Mouse (Mus musculus) midbrain, embryonic 12.5 days (tissue): ENCODE data around the gene Nrip1. TPM values are rescaled to one million over a fixed set of nuclear protein-coding genes. Genes with fewer than 3 reads are reported as not detected.

Experiments used
- ATAC-seq: fragments of 200-750 bp; cut with Nextera tagmentation; 2 replicates; pipeline ENCODE4 v1.8.0; 2017; ENCODE audit warnings: low read depth, moderate TSS enrichment, moderate library complexity; ENCODE audit not compliant: low FRiP score
- H3K27ac ChIP-seq: fragments of 300-500 bp; sonication (generic); replicated peaks from 2 replicates; pipeline ENCODE4 v1.5.1; 2016; ENCODE audit warnings: mild to moderate bottlenecking
- H3K27me3 ChIP-seq: fragments of 300-500 bp; sonication (generic); 2 replicates; pipeline ENCODE4 v1.6.1; 2016; ENCODE audit warnings: mild to moderate bottlenecking
- H3K36me3 ChIP-seq: fragments of 300-500 bp; sonication (generic); 2 replicates; pipeline ENCODE4 v1.6.1; 2016
- H3K4me1 ChIP-seq: fragments of 300-500 bp; sonication (generic); 2 replicates; pipeline ENCODE4 v1.6.1; 2016
- H3K4me2 ChIP-seq: fragments of 300-500 bp; sonication (generic); replicated peaks from 2 replicates; pipeline ENCODE4 v1.6.1; 2016; ENCODE audit warnings: mild to moderate bottlenecking, moderate library complexity
- H3K4me3 ChIP-seq: fragments of 300-500 bp; sonication (generic); 2 replicates; pipeline ENCODE4 v1.5.1; 2016; ENCODE audit warnings: mild to moderate bottlenecking
- H3K9ac ChIP-seq: fragments of 300-500 bp; sonication (generic); replicated peaks from 2 replicates; pipeline ENCODE4 v1.6.1; 2016; ENCODE audit warnings: mild to moderate bottlenecking, moderate library complexity
- H3K9me3 ChIP-seq: fragments of 300-500 bp; sonication (generic); 2 replicates; pipeline ENCODE4 v1.6.1; 2016; ENCODE audit warnings: mild to moderate bottlenecking
- WGBS: fragments of 180-500 bp; shearing (Covaris S2); methylation state at CpG from one replicate; pipeline ENCODE4 v1.1.7; 2016; 5-methylcytosine and 5-hydroxymethylcytosine counted together
- polyA plus RNA-seq: library from polyadenylated mRNA; unstranded; fragments of >200 nt; fragmentation: Nextera tagmentation; extraction: Ambion mirVana; gene quantifications from 2 replicates; pipeline ENCODE4 v1.2.1, GENCODE M21; 2016

Nrip1 gene
- polyA plus RNA-seq, 1 experiment from 2014 or later, result 28.7 TPM

GRCm38 (mm10) chr16:76249345-76250091 is 124.1 kb downstream of the Nrip1 start:
- 89% methylated on average over 18 of the region's 18 CpGs for WGBS
- Histone ChIP-seq H3K9ac (no peak overlapping the region), H3K4me3 (no peak overlapping the region), H3K27me3 (no peaks in the 10 kb centered on the region), H3K4me1 (no peaks in the 10 kb centered on the region), H3K36me3 (no peaks in the 10 kb centered on the region), H3K4me2 (no peak overlapping the region), H3K27ac (no peak overlapping the region), H3K9me3 (no peaks in the 10 kb centered on the region)
- no peak for ATAC-seq

GRCm38 (mm10) chr16:76242850-76243249 is 130.8 kb downstream of the Nrip1 start:
- Histone ChIP-seq H3K27ac (no peak overlapping the region), H3K9me3 (no peaks in the 10 kb centered on the region), H3K9ac (no peak overlapping the region), H3K4me2 (no peak overlapping the region), H3K36me3 (no peaks in the 10 kb centered on the region), H3K4me3 (no peak overlapping the region), H3K27me3 (no peaks in the 10 kb centered on the region), H3K4me1 (no peaks in the 10 kb centered on the region)
- WGBS, result 83% methylated on average over 2 of the region's 2 CpGs
- ATAC-seq, result no peak

- Histone ChIP-seq H3K27me3 (no peaks in the 10 kb centered on the region), H3K4me3 (no peak overlapping the region), H3K4me1 (no peaks in the 10 kb centered on the region), H3K36me3 (no peaks in the 10 kb centered on the region), H3K4me2 (no peak overlapping the region), H3K27ac (no peak overlapping the region), H3K9ac (no peak overlapping the region), H3K9me3 (no peaks in the 10 kb centered on the region)
- 81% methylated on average over 4 of the region's 4 CpGs for WGBS
- ATAC-seq, result no peak
Measured at GRCm38 (mm10) chr16:76241266-76241665, 132.4 kb downstream of the Nrip1 start.

GRCm38 (mm10) chr16:76239353-76239752 is 134.3 kb downstream of the Nrip1 start:
- no peaks in the 10 kb centered on the region for H3K4me1 ChIP-seq
- H3K27me3 ChIP-seq, result no peaks in the 10 kb centered on the region
- no peak overlapping the region for H3K4me3 ChIP-seq
- no peaks in the 10 kb centered on the region for H3K9me3 ChIP-seq
- no peak for ATAC-seq
- 85% methylated on average over 8 of the region's 8 CpGs for WGBS
- H3K4me2 ChIP-seq, result no peak overlapping the region
- no peak overlapping the region for H3K27ac ChIP-seq
- H3K9ac ChIP-seq, result no peak overlapping the region
- no peaks in the 10 kb centered on the region for H3K36me3 ChIP-seq

- no peaks in the 10 kb centered on the region for H3K36me3 ChIP-seq
- no peak overlapping the region for H3K4me2 ChIP-seq
- H3K4me3 ChIP-seq, result no peak overlapping the region
- H3K27me3 ChIP-seq, result no peaks in the 10 kb centered on the region
- H3K4me1 ChIP-seq, result no peaks in the 10 kb centered on the region
- no peak overlapping the region for H3K9ac ChIP-seq
- WGBS, result 94% methylated on average over 4 of the region's 4 CpGs
- no peaks in the 10 kb centered on the region for H3K9me3 ChIP-seq
- no peak for ATAC-seq
- no peak overlapping the region for H3K27ac ChIP-seq
Measured at GRCm38 (mm10) chr16:76238784-76239183, 134.8 kb downstream of the Nrip1 start.
